Mouse (Mus musculus) liver, postnatal 0 days (tissue): ENCODE measurements around the gene Sfxn2.

ENCODE experiments used
- CTCF ChIP-seq: sonication (generic); IDR thresholded peaks from 2 replicates; pipeline ENCODE4 v1.5.1; 2016; ENCODE audit warnings: antibody characterized with exemption, low read depth
- EP300 ChIP-seq: IDR thresholded peaks from 2 replicates; pipeline ENCODE4 v1.6.1; 2016; ENCODE audit warnings: antibody characterized with exemption, low read depth, mild to moderate bottlenecking

DNA sequence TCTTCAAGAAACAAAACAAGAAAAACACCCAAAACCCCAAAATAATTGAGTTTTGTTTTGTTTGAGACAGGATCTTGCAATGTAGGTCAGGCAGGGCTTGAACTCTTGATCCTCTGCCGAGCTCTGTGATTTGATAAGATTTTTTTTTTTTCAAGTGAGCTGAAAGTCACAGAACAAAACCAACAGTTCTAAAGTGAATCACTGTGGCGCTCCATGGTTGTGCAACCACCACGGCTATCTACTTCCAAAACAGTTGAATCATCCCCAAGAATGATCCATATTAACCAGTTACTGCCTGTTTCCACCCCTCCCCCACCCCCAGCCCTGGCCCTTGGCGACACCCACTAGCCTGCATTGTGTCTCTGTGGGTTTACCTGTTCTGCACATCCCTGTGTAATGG lies 27.2 kb downstream of the Sfxn2 start:
- TF ChIP-seq CTCF (no peak), EP300 (peak; percentile 66; the same call in 1 of the 2 replicates)
